Mouse (Mus musculus) E14TG2a.4 (cell line): ENCODE data around the gene Cobl.

Experiments
- CTCF ChIP-seq: conservative IDR thresholded peaks from 2 replicates; pipeline ENCODE4 v1.5.1; 2014; ENCODE audit warnings: low read length
- NANOG ChIP-seq: IDR thresholded peaks from 2 replicates; pipeline ENCODE4 v1.6.1; 2014; ENCODE audit warnings: borderline replicate concordance, low read length, mixed read lengths
- POU5F1 ChIP-seq: IDR thresholded peaks from 2 replicates; pipeline ENCODE4 v1.6.1; 2014; ENCODE audit warnings: low read length, borderline replicate concordance

- no peak for TF ChIP-seq CTCF
- TF ChIP-seq POU5F1 = no peak
- no peak for TF ChIP-seq NANOG
Measured at GRCm38 (mm10) chr11:12399903-12400302, 64.9 kb downstream of the Cobl start.
